In the genomic region with DNA sequence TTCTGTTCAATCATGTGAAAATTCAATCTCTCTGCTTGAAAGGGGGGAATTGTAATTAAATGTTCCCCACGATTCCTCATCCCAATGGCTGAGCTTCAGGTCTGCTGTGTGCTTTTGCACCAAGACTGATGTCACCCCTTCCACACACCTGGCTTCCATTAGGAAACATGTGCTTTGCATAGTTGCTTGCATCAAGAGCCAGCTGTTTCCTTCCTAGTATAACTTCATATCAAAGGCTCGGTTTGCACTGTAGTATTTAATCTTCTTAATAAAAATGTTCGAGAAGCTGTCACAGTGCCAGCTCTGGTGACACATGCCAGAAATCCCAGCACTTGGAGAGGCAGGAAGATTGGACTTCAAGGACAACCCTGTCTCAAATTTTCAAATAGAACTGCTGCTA, we compare ENCODE assay signal across 9 mouse cellular contexts.
DNase-seq lines count a peak whose midpoint lies in the region; ATAC-seq and TF ChIP-seq lines count a peak whose summit lies in the region.
"Had no signal": no experiment of that assay in that cellular context is flagged by ENCODE, and none has a peak within 500 bp of the region (broad histone marks: within the 10 kb centered on the region; RNA-seq: fewer than 3 reads in every experiment).

No protein-coding gene starts in this region.

- no peak for TF ChIP-seq POLR2A in heart, adult 2 months (IDR thresholded peaks at IDR 0.05; ENCODE audit: insufficient read depth, low read depth, low read length)

- no peaks in the 10 kb centered on the region for H3K79me2 ChIP-seq in heart, adult 2 months (replicated peaks; ENCODE audit: control insufficient read depth, insufficient read depth, low read length)

- H3K4me1 ChIP-seq in heart, adult 2 months (ENCODE audit: control insufficient read depth, insufficient read depth, low read length): no peaks in the 10 kb centered on the region
- peaks cover 10% of the 10 kb centered on the region for H3K4me1 ChIP-seq in forebrain, embryonic 12.5 days

- intact Hi-C loops in heart, postnatal 10 days (cut with DNase I): no loop called here
- intact Hi-C loops in heart, adult 2 months (cut with DNase I): no loop called here

- 21% methylated on average over 3 of the region's 3 CpGs for WGBS in heart, adult 2 months
- WGBS in forebrain, embryonic 12.5 days: 36% methylated on average over 3 of the region's 3 CpGs

- peak; percentile 8 to 21 for DNase-seq in heart, postnatal 10 days
- no peak for DNase-seq in heart, adult 2 months
- DNase-seq in adrenal gland, postnatal 36 days: peak; percentile 41 to 60
- peak; percentile 9 for DNase-seq in lung, postnatal 14 days
- no peak for DNase-seq in frontal cortex, postnatal 36 days (ENCODE audit: low spot score in 2 of 2)
- DNase-seq: thymus, postnatal 36 days had no signal

- no peaks in the 10 kb centered on the region for H3K9me3 ChIP-seq in forebrain, embryonic 12.5 days

- H3K27ac ChIP-seq in heart, adult 2 months: no peak overlapping the region
- H3K27ac ChIP-seq in forebrain, embryonic 12.5 days: no peak overlapping the region

- TF ChIP-seq EP300 in heart, adult 2 months (IDR thresholded peaks at IDR 0.05; ENCODE audit: insufficient read depth, low read depth, low read length): no peak

- TF ChIP-seq CTCF in heart, adult 2 months (IDR thresholded peaks at IDR 0.05): no peak

- ATAC-seq in forebrain, embryonic 12.5 days (ENCODE audit: low FRiP score): peak; percentile 60; the same call in 1 of the 2 replicates
- ATAC-seq in megakaryocyte progenitor cell, adult 5-6 weeks (replicated peaks; ENCODE audit: poor library complexity): no peak
- ATAC-seq in activated CD4-positive, CD25-positive, alpha-beta regulatory T cell, adult 4 months: no peak

- no peaks in the 10 kb centered on the region for H3K36me3 ChIP-seq in heart, adult 2 months (ENCODE audit: control insufficient read depth, insufficient read depth, low read length)
- no peaks in the 10 kb centered on the region for H3K36me3 ChIP-seq in forebrain, embryonic 12.5 days (replicated peaks)

- peak overlapping the region; percentile 19; the same call in 1 of the 2 replicates for H3K4me2 ChIP-seq in forebrain, embryonic 12.5 days

- H3K4me3 ChIP-seq in heart, adult 2 months: no peak overlapping the region
- no peak overlapping the region for H3K4me3 ChIP-seq in forebrain, embryonic 12.5 days (replicated peaks)

- H3K9ac ChIP-seq in heart, adult 2 months (ENCODE audit: low read depth, low read length): no peak overlapping the region
- H3K9ac ChIP-seq in forebrain, embryonic 12.5 days: no peak overlapping the region

- no peaks in the 10 kb centered on the region for H3K27me3 ChIP-seq in heart, adult 2 months (ENCODE audit: control insufficient read depth, insufficient read depth, low read length)
- no peaks in the 10 kb centered on the region for H3K27me3 ChIP-seq in forebrain, embryonic 12.5 days

Comparison
In these comparisons a context has a peak if more than half of its experiments do, and no peak if none do; other contexts are left out.
1. DNase-seq: peak in heart, postnatal 10 days (2 of 2), adrenal gland, postnatal 36 days (2 of 2) and lung, postnatal 14 days (single experiment); none in heart, adult 2 months (0 of 2) and frontal cortex, postnatal 36 days (0 of 2).